Mouse (Mus musculus): ENCODE measurements around the gene Sh2d3c.

GRCm38 (mm10) chr2:32718761-32719160 is 2.1 kb upstream of the Sh2d3c start:
- TF ChIP-seq CTCF (IDR thresholded peaks at IDR 0.05; ENCODE audit: low read depth, low read length) (no peak), GATA1 (IDR thresholded peaks at IDR 0.05; ENCODE audit: borderline replicate concordance, low read length) (no peak)

Measured in G1E (cell line).